Mouse (Mus musculus) liver, postnatal 0 days (tissue): ENCODE results near the gene Rab11fip4. TPM values are rescaled to one million over a fixed set of nuclear protein-coding genes. Genes with fewer than 3 reads are reported as not detected.
A peak's percentile ranks its signal among the peaks of the same experiment; 100 is the strongest.

Source experiments
- ATAC-seq: fragments of 200-750 bp; cut with Nextera tagmentation; 2 replicates; pipeline ENCODE4 v1.8.0; 2017; ENCODE audit warnings: mild to moderate bottlenecking, moderate library complexity
- DNase-seq: peaks from one replicate; pipeline ENCODE4 v3.0.0-alpha.2; 2016
- H3K27ac ChIP-seq: fragments of 300-500 bp; sonication (generic); 2 replicates; pipeline ENCODE4 v1.5.1; 2014; ENCODE audit warnings: antibody characterized with exemption, moderate library complexity, mild to moderate bottlenecking, low read depth
- H3K27me3 ChIP-seq: fragments of 300-500 bp; sonication (generic); 2 replicates; pipeline ENCODE4 v1.6.1; 2014; ENCODE audit warnings: low read length, control low read depth, mixed read lengths; ENCODE audit not compliant: insufficient read depth
- H3K36me3 ChIP-seq: fragments of 300-500 bp; sonication (generic); replicated peaks from 2 replicates; pipeline ENCODE4 v1.6.1; 2014; ENCODE audit warnings: mild to moderate bottlenecking, control low read depth, low read length, moderate library complexity, mixed read lengths; ENCODE audit not compliant: insufficient read depth
- H3K4me1 ChIP-seq: fragments of 300-500 bp; sonication (generic); 2 replicates; pipeline ENCODE4 v1.6.1; 2014; ENCODE audit warnings: antibody characterized with exemption, mild to moderate bottlenecking, control low read depth; ENCODE audit not compliant: insufficient read depth
- H3K4me2 ChIP-seq: fragments of 300-500 bp; sonication (generic); 2 replicates; pipeline ENCODE4 v1.6.1; 2014; ENCODE audit warnings: low read depth, mild to moderate bottlenecking, low read length, moderate library complexity, mixed read lengths
- H3K4me3 ChIP-seq: fragments of 300-500 bp; sonication (generic); 2 replicates; pipeline ENCODE4 v1.5.1; 2014; ENCODE audit warnings: low read depth, low read length
- H3K9ac ChIP-seq: fragments of 300-500 bp; sonication (generic); replicated peaks from 2 replicates; pipeline ENCODE4 v1.6.1; 2014; ENCODE audit warnings: mild to moderate bottlenecking, moderate library complexity
- H3K9me3 ChIP-seq: fragments of 300-500 bp; sonication (generic); 2 replicates; pipeline ENCODE4 v1.6.1; 2016; ENCODE audit warnings: mild to moderate bottlenecking, control low read depth, low read length, mixed read lengths
- CTCF ChIP-seq: sonication (generic); IDR thresholded peaks from 2 replicates; pipeline ENCODE4 v1.5.1; 2016; ENCODE audit warnings: antibody characterized with exemption, low read depth
- EP300 ChIP-seq: IDR thresholded peaks from 2 replicates; pipeline ENCODE4 v1.6.1; 2016; ENCODE audit warnings: antibody characterized with exemption, low read depth, mild to moderate bottlenecking
- WGBS: fragments of 180-500 bp; shearing (Covaris S2); extraction: QIAGEN DNeasy Blood & Tissue Kit; methylation state at CpG from one replicate; pipeline ENCODE4 v1.1.7; 2014; ENCODE audit not compliant: insufficient replicate concordance; 5-methylcytosine and 5-hydroxymethylcytosine counted together
- polyA plus RNA-seq: library from polyadenylated mRNA; unstranded; fragments of >200 nt; fragmentation: Nextera tagmentation; extraction: Ambion mirVana; gene quantifications from 2 replicates; pipeline ENCODE4 v1.2.1, GENCODE M21; 2015

The Rab11fip4 gene
- polyA plus RNA-seq, 1 experiment from 2014 or later, result 1.1 TPM

- H3K9ac ChIP-seq, result no peak overlapping the region
- H3K4me1 ChIP-seq, result no peaks in the 10 kb centered on the region; the same call in 1 of the 2 replicates
- no peaks in the 10 kb centered on the region for H3K36me3 ChIP-seq
- ATAC-seq, result no peak
- H3K4me3 ChIP-seq, result no peak overlapping the region
- H3K27me3 ChIP-seq, result no peaks in the 10 kb centered on the region
- no peak for TF ChIP-seq EP300
- TF ChIP-seq CTCF, result no peak
- no peak overlapping the region for H3K4me2 ChIP-seq
- DNase-seq, result no peak
- no peaks in the 10 kb centered on the region for H3K9me3 ChIP-seq
- WGBS, result 63% methylated on average over 1 of the region's 1 CpGs
- no peak overlapping the region for H3K27ac ChIP-seq
These were observed 45.5 kb downstream of the Rab11fip4 start for GRCm38 (mm10) chr11:79636481-79636880.

DNA sequence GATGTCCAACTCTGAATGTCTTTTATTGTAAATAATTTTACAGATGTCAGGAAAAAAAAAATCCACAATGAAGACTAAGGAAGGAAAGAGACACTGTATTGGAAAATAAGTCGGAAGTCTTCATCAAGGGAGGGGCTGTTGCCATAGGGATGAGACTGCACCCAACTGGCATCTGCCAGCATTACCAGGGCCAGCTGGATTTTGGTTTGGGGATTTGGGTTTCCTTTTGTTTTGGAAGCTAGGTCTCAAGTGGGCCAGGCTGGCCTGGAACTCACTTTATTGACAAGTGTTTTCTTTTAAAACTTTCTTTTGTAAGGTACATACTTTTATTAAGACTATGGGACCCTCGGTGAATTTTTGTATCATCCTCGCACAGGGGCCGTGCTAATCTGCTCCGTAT, 47.7 kb downstream of the Rab11fip4 start:
- no peaks in the 10 kb centered on the region for H3K27me3 ChIP-seq
- peaks cover 2% of the 10 kb centered on the region for H3K4me1 ChIP-seq
- H3K4me2 ChIP-seq, result no peak overlapping the region
- WGBS, result 80% methylated on average over 5 of the region's 5 CpGs
- H3K9ac ChIP-seq, result no peak overlapping the region
- TF ChIP-seq CTCF (no peak), EP300 (no peak)
- no peak overlapping the region for H3K4me3 ChIP-seq
- no peak for ATAC-seq
- H3K36me3 ChIP-seq, result no peaks in the 10 kb centered on the region
- no peak for DNase-seq
- no peaks in the 10 kb centered on the region for H3K9me3 ChIP-seq
- no peak overlapping the region for H3K27ac ChIP-seq

DNA sequence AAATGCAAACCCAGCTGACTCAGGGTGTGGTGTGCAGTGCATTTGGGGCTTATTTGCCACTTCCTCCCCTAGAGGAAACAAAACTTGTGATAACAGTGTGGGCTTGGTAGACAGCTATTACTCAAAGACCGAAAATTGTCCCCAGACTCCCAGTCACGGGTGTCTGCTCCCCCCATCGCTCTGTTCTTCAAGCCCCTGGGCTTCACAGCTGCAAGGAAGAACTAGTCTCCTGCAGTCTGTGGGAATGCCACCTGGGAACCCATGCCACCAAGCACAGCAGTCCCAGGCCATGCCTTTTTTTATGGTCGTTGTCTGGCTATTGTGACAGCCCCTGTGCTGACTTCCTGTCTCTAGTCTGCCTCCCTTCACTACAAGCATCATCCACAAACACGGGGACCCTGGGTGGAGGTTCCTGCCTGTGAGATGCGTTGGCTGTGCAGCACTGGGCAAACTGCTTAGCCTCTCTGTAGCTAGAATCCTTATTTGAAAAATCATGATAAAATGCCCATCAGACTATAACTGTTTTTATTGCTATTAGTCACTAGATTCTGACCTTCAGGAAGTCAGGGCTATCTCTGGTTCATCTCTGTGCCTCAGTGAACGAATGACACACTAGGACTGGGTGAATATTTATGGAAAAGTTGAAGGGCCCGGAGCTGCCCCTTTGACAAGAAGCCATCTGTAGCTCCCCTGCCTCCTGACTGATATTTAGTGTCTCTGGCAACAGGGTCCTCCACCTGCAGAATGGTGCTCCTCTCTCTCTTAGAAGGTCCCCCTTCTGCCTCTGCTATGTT, 50.1 kb downstream of the Rab11fip4 start:
- H3K9ac ChIP-seq, result no peak overlapping the region
- 0 out of 2 replicates have a peak overlapping the region, but pooled peaks have one; percentile 42 for H3K27ac ChIP-seq
- H3K4me3 ChIP-seq, result no peak overlapping the region
- no peak for DNase-seq
- TF ChIP-seq EP300 (no peak), CTCF (no peak)
- no peaks in the 10 kb centered on the region for H3K36me3 ChIP-seq
- peaks cover 2% of the 10 kb centered on the region for H3K4me1 ChIP-seq
- H3K9me3 ChIP-seq, result no peaks in the 10 kb centered on the region
- no peaks in the 10 kb centered on the region for H3K27me3 ChIP-seq
- 28% methylated on average over 8 of the region's 8 CpGs for WGBS
- no peak overlapping the region for H3K4me2 ChIP-seq
- no peak for ATAC-seq

DNA sequence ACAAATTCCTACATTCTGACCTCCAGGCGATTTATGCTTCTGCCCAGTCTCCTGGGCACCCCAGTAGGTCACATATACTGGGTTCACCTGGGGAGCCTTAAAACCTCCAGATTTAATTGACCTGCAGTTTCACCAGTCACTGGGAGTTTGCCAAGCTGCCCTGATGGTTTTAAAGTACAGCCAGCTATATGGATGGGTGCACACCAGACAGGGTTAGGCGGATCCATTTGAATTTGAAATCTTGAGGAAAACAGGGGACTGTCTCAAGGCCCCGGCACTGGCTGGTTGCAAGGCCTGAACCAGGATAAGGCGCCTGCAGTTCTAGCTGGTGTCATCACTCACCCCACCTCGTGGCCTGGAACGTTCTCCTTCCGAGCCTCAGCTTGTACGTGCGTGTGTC, 52.7 kb downstream of the Rab11fip4 start:
- ATAC-seq (no peak), DNase-seq (no peak)
- H3K9me3 ChIP-seq, result no peaks in the 10 kb centered on the region
- no peak overlapping the region for H3K4me2 ChIP-seq
- H3K27ac ChIP-seq, result no peak overlapping the region
- no peaks in the 10 kb centered on the region for H3K36me3 ChIP-seq
- no peak overlapping the region for H3K4me3 ChIP-seq
- H3K4me1 ChIP-seq, result peaks cover 7% of the 10 kb centered on the region
- H3K27me3 ChIP-seq, result no peaks in the 10 kb centered on the region
- no peak for TF ChIP-seq CTCF
- TF ChIP-seq EP300, result no peak
- 77% methylated on average over 9 of the region's 9 CpGs for WGBS
- no peak overlapping the region for H3K9ac ChIP-seq

GRCm38 (mm10) chr11:79644717-79645191, 53.7 kb downstream of the Rab11fip4 start:
- no peaks in the 10 kb centered on the region for H3K9me3 ChIP-seq
- no peak overlapping the region for H3K4me2 ChIP-seq
- no peak overlapping the region for H3K4me3 ChIP-seq
- H3K4me1 ChIP-seq, result peaks cover 7% of the 10 kb centered on the region
- H3K36me3 ChIP-seq, result no peaks in the 10 kb centered on the region
- H3K9ac ChIP-seq, result no peak overlapping the region
- DNase-seq (no peak), ATAC-seq (no peak)
- H3K27ac ChIP-seq, result no peak overlapping the region
- TF ChIP-seq EP300, result no peak
- TF ChIP-seq CTCF, result no peak
- no peaks in the 10 kb centered on the region for H3K27me3 ChIP-seq
- 54% methylated on average over 8 of the region's 8 CpGs for WGBS

GRCm38 (mm10) chr11:79646026-79646425, 55.0 kb downstream of the Rab11fip4 start:
- 75% methylated on average over 5 of the region's 5 CpGs for WGBS
- H3K4me3 ChIP-seq, result no peak overlapping the region

More at GRCm38 (mm10) chr11:79646026-79646425, 55.0 kb downstream of the Rab11fip4 start:
- no peak for ATAC-seq
- no peak for DNase-seq
- H3K4me1 ChIP-seq, result peaks cover 11% of the 10 kb centered on the region; the same call in 1 of the 2 replicates
- TF ChIP-seq EP300 (no peak), CTCF (no peak)
- H3K9me3 ChIP-seq, result no peaks in the 10 kb centered on the region
- H3K4me2 ChIP-seq, result no peak overlapping the region
- H3K9ac ChIP-seq, result no peak overlapping the region
- H3K36me3 ChIP-seq, result no peaks in the 10 kb centered on the region
- no peaks in the 10 kb centered on the region for H3K27me3 ChIP-seq
- no peak overlapping the region for H3K27ac ChIP-seq
